In the genomic region with DNA sequence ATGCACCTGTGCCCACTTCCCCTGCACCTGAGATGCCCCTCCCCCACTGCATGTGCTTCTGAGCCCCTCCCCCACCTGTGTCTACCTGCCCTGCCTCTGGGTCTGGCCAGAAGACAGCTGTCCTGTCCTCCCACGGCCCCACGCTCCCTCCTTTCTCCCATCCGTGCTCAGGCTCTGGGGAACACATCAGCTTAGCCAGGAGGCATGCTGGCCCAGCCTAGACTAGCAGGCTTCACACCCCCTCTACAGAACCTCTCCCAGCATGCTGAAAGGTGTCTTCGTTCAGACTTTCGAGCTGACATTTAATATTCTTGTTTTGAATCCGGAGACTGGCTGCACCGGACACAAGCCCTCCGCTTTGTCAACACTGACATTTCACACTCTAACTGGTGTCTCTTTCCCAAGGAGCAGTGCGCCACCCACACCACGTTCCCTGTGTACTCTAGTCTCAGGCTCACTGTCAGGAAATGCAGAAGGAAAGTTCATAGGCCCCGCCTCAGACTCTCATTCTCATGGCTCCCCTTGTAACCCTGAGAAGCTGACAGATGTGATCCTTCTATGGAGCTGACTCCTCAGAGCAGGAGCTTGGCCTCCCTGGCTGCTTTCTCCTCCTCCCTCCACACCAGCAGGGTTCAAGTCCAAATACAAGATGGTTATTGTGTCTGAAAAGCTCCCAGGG, we compare ENCODE assay signal across 15 mouse cellular contexts. TPM values are rescaled to one million over a fixed set of nuclear protein-coding genes. Genes with fewer than 3 reads are reported as not detected.
DNase-seq lines count a peak whose midpoint lies in the region; ATAC-seq and TF ChIP-seq lines count a peak whose summit lies in the region.
"Had no signal": no experiment of that assay in that cellular context is flagged by ENCODE, and none has a peak within 500 bp of the region (broad histone marks: within the 10 kb centered on the region; RNA-seq: fewer than 3 reads in every experiment).

No protein-coding gene starts in this region.

- no peak for TF ChIP-seq CTCF in layer of hippocampus, adult 2 months (conservative IDR thresholded peaks at IDR 0.05)

- H3K9me3 ChIP-seq in hindbrain, embryonic 10.5 days: no peaks in the 10 kb centered on the region
- no peaks in the 10 kb centered on the region for H3K9me3 ChIP-seq in hindbrain, embryonic 14.5 days (ENCODE audit: control insufficient read depth, low read length)
- no peaks in the 10 kb centered on the region for H3K9me3 ChIP-seq in intestine, embryonic 16.5 days (ENCODE audit: control insufficient read depth, low read length)
- no peaks in the 10 kb centered on the region for H3K9me3 ChIP-seq in limb, embryonic 12.5 days
- H3K9me3 ChIP-seq: forebrain, embryonic 12.5 days had no signal

- 65% methylated on average over 11 of the region's 11 CpGs for WGBS in hindbrain, embryonic 10.5 days
- WGBS in hindbrain, embryonic 14.5 days: 68% methylated on average over 11 of the region's 11 CpGs
- 39% methylated on average over 11 of the region's 11 CpGs for WGBS in intestine, embryonic 16.5 days
- 63% methylated on average over 11 of the region's 11 CpGs for WGBS in limb, embryonic 12.5 days

- peaks cover 52% of the 10 kb centered on the region for H3K4me1 ChIP-seq in hindbrain, embryonic 10.5 days (replicated peaks)
- peaks cover 7% of the 10 kb centered on the region for H3K4me1 ChIP-seq in hindbrain, embryonic 14.5 days (replicated peaks; ENCODE audit: control insufficient read depth, insufficient read depth, low read length)
- no peaks in the 10 kb centered on the region; the same call in 1 of the 2 replicates for H3K4me1 ChIP-seq in intestine, embryonic 16.5 days (ENCODE audit: control insufficient read depth, insufficient read depth, low read length)
- H3K4me1 ChIP-seq in limb, embryonic 12.5 days (replicated peaks): peaks cover 28% of the 10 kb centered on the region

- H3K4me3 ChIP-seq in hindbrain, embryonic 10.5 days: no peak overlapping the region
- H3K4me3 ChIP-seq in hindbrain, embryonic 14.5 days (replicated peaks; ENCODE audit: low read length): no peak overlapping the region
- no peak overlapping the region for H3K4me3 ChIP-seq in layer of hippocampus, adult 2 months
- H3K4me3 ChIP-seq in intestine, embryonic 16.5 days (ENCODE audit: low read length): no peak overlapping the region
- H3K4me3 ChIP-seq in limb, embryonic 12.5 days (replicated peaks): no peak overlapping the region
- H3K4me3 ChIP-seq: forebrain, embryonic 12.5 days had no signal

- no peak for ATAC-seq in hindbrain, embryonic 14.5 days (ENCODE audit: low FRiP score)
- ATAC-seq in intestine, embryonic 16.5 days: peak; percentile 51
- ATAC-seq in limb, embryonic 12.5 days (ENCODE audit: insufficient number of reproducible peaks, insufficient read depth, low FRiP score, low TSS enrichment, low read depth): no peak
- ATAC-seq: midbrain, embryonic 16.5 days had no signal

- no peak overlapping the region for H3K9ac ChIP-seq in hindbrain, embryonic 14.5 days
- no peak overlapping the region for H3K9ac ChIP-seq in intestine, embryonic 16.5 days (ENCODE audit: low read depth, low read length)
- H3K9ac ChIP-seq in limb, embryonic 12.5 days (replicated peaks): 0 out of 2 replicates have a peak overlapping the region, but pooled peaks have one; percentile 8
- H3K9ac ChIP-seq: forebrain, embryonic 12.5 days had no signal

- H3K36me3 ChIP-seq in hindbrain, embryonic 10.5 days: no peaks in the 10 kb centered on the region
- no peaks in the 10 kb centered on the region for H3K36me3 ChIP-seq in hindbrain, embryonic 14.5 days (replicated peaks; ENCODE audit: control insufficient read depth, insufficient read depth)
- H3K36me3 ChIP-seq in intestine, embryonic 16.5 days (ENCODE audit: control insufficient read depth, insufficient read depth, low read length): no peaks in the 10 kb centered on the region
- H3K36me3 ChIP-seq in limb, embryonic 12.5 days: no peaks in the 10 kb centered on the region
- H3K36me3 ChIP-seq: forebrain, embryonic 12.5 days had no signal

- no peak overlapping the region for H3K4me2 ChIP-seq in hindbrain, embryonic 14.5 days (replicated peaks)
- H3K4me2 ChIP-seq in intestine, embryonic 16.5 days (ENCODE audit: low read depth, low read length): no peak overlapping the region
- no peak overlapping the region for H3K4me2 ChIP-seq in limb, embryonic 12.5 days
- H3K4me2 ChIP-seq: forebrain, embryonic 12.5 days had no signal

- DNase-seq in hindbrain, embryonic 10.5 days (ENCODE audit: low spot score): no peak
- no peak for DNase-seq in hindbrain, embryonic 14.5 days (ENCODE audit: low spot score)
- DNase-seq in layer of hippocampus, adult 2 months (ENCODE audit: low spot score in 2 of 2): no peak
- DNase-seq in layer of hippocampus, postnatal 36 days: no peak
- DNase-seq in urinary bladder, postnatal 25 days (ENCODE audit: low spot score): no peak
- DNase-seq: adrenal gland, postnatal 36 days; cerebellum, adult 9-11 months; gastrocnemius, postnatal 14 days; layer of hippocampus, adult 9-11 months; lung, postnatal 14 days; spleen, adult 18-20 months had no signal

- H3K27ac ChIP-seq in hindbrain, embryonic 10.5 days: peak overlapping the region; percentile 67
- H3K27ac ChIP-seq in hindbrain, embryonic 14.5 days: no peak overlapping the region
- peak overlapping the region; percentile 56 for H3K27ac ChIP-seq in layer of hippocampus, adult 2 months
- no peak overlapping the region for H3K27ac ChIP-seq in intestine, embryonic 16.5 days (ENCODE audit: low read length)
- 0 out of 2 replicates have a peak overlapping the region, but pooled peaks have one; percentile 23 for H3K27ac ChIP-seq in limb, embryonic 12.5 days
- H3K27ac ChIP-seq: forebrain, embryonic 12.5 days had no signal

- no peaks in the 10 kb centered on the region for H3K27me3 ChIP-seq in hindbrain, embryonic 10.5 days (ENCODE audit: insufficient read depth, poor library complexity, severe bottlenecking)
- H3K27me3 ChIP-seq in hindbrain, embryonic 14.5 days (ENCODE audit: control insufficient read depth, insufficient read depth, low read length): no peaks in the 10 kb centered on the region
- no peaks in the 10 kb centered on the region for H3K27me3 ChIP-seq in intestine, embryonic 16.5 days (replicated peaks; ENCODE audit: control insufficient read depth, insufficient read depth, low read length)
- H3K27me3 ChIP-seq in limb, embryonic 12.5 days: peaks cover 5% of the 10 kb centered on the region; the same call in 1 of the 2 replicates

RNA-seq across cellular contexts. Expression of a gene that starts 40.1 kb away (rescaled TPM):
- polyA plus RNA-seq in hindbrain, embryonic 10.5 days (2016; fragmentation: Nextera tagmentation; extraction: Ambion mirVana): 39.8 and 46.3 TPM in 2 replicates
- 52.4 and 58.3 TPM in 2 replicates for polyA plus RNA-seq in hindbrain, embryonic 14.5 days (2014; fragmentation: Nextera tagmentation; extraction: Ambion mirVana)
- 100 to 1,000 TPM; 129 to 147 TPM for total RNA-seq in layer of hippocampus, adult 2 months (2021)
- 100 to 1,000 TPM; 121 to 142 TPM for total RNA-seq in layer of hippocampus, postnatal 36 days (2021)
- polyA plus RNA-seq in intestine, embryonic 16.5 days (2015; fragmentation: Nextera tagmentation; extraction: Ambion mirVana): 26.4 and 28.1 TPM in 2 replicates
- polyA plus RNA-seq in limb, embryonic 12.5 days (2016; fragmentation: Nextera tagmentation; extraction: Ambion mirVana): 74.4 and 74.8 TPM in 2 replicates

Comparison
In these comparisons a context has a peak if more than half of its experiments do, and no peak if none do; other contexts are left out.
1. H3K27ac ChIP-seq: peak in hindbrain, embryonic 10.5 days (single experiment), layer of hippocampus, adult 2 months (single experiment) and limb, embryonic 12.5 days (single experiment); none in hindbrain, embryonic 14.5 days (single experiment) and intestine, embryonic 16.5 days (single experiment).